Mouse (Mus musculus): ENCODE data around the gene E130308A19Rik.
"Not testable (repeated sequence)": the region's sequence is repeated elsewhere in the genome, so short reads cannot be mapped to it uniquely, and the experiment has no call there.

Gene E130308A19Rik

DNA sequence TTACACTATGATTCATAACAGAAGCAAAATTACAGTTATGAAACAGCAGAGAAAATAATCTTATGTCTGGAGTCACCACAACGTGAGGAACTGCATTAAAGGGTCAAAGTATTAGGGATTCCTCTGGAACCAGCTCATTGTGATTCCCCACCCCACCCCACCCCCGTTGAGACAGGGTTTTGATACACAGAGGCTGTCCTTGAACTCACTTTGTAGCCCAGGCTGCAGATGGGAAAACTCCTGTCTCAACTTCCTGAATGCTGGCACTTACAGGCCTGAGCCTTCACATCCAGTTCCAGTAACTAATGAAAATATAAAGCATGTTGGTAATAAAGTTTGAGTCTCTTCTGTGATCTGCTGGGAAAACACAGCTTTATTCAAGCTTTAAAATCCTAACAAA, 159.4 kb downstream of the E130308A19Rik start:
- no peak for DNase-seq (ENCODE audit: low spot score)

DNA sequence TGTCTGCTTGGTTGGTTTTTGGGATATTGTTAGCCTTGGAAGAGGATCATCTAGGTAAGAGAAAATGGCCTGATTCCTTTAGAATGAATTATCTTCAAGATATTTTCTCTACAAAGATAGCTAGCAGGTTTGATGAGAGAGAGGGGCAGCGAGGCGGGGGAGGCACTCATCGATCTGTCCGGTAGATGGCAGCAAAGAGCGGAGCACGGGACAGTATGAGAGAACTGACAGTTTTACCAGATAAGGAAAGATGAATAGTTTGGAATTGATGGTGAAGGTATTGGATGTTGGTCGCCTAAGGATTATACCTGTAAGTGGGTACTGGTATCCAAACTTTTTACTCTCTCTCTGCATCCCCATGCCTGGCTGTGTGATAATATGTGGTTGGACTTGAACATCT, 160.7 kb downstream of the E130308A19Rik start:
- DNase-seq (ENCODE audit: low spot score), result peak; percentile 68

DNA sequence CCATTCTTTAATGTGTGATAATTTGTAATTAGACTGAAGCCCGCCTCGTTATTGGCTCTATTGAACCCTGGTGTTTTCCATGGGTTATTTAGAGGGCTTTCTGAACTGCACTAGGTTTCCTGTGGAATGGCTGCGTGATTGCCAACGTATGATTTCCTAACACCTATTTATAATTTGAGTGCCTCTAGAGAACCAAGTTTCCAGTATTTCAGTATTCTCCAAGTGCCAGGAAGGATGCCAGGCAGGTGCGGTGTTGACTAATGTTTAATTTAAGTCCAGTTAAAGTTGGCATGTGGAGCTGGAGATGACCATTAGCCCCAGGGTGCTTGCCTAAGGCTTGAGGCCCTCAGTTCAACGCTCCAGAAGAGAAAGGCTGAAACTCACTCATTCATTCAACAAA, 161.1 kb downstream of the E130308A19Rik start:
- DNase-seq (ENCODE audit: low spot score), result no peak

DNA sequence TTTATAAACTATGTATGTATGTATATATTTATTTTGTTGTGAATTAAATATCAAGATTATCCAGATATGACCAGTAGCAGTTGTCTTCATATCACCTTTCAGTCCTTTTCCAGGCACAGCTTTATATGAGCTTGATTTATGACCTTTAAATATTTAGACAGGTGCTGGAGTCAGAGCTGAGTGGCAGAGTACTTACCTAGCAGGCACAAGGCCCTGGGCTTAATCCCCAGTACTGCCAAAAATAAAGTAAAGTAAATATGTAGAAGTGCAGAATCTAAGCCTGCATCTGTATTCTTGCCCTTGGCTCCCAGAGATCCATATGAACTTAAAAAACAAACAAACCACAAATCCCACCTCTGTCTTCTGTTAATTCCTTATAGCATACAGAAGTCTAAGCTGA, 163.0 kb downstream of the E130308A19Rik start:
- DNase-seq (ENCODE audit: low spot score), result no peak

DNA sequence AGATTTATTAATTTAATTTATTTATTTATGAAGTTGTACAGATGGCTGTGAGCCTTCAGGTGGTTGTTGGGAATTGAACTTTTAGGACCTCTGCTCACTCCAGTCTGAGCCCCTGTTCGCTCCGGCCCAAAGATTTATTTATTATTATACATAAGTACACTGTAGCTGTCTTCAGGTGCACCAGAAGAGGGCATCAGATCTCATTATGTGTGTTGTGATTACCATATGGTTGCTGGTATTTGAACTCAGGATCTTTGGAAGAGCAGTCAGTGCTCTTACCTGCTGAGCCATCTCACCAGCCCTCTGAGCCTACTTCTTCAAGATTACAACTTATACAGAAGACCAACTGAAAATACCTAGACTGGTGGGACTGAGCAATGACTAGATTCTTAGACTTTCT, 167.6 kb downstream of the E130308A19Rik start:
- DNase-seq (ENCODE audit: low spot score), result not testable (repeated sequence)

DNA sequence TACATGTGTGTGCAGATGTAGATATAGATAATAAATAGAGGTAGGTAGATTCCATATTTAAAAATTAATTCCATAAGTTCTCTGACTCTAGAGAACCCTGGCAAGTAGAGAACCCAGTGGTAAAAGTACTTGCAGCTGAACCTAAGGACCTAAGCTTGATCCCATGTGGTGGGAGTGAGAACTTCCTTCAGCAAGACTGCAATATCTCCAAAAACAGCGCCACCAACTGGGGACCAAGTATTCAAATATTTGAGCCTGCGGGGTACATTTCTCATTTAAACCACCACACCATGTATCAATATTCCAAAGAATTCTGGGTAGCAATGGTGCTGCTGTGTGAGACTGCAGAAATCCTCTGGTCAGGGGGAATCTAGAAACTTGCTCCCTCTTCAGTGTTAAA, 168.1 kb downstream of the E130308A19Rik start:
- DNase-seq (ENCODE audit: low spot score), result no peak

DNA sequence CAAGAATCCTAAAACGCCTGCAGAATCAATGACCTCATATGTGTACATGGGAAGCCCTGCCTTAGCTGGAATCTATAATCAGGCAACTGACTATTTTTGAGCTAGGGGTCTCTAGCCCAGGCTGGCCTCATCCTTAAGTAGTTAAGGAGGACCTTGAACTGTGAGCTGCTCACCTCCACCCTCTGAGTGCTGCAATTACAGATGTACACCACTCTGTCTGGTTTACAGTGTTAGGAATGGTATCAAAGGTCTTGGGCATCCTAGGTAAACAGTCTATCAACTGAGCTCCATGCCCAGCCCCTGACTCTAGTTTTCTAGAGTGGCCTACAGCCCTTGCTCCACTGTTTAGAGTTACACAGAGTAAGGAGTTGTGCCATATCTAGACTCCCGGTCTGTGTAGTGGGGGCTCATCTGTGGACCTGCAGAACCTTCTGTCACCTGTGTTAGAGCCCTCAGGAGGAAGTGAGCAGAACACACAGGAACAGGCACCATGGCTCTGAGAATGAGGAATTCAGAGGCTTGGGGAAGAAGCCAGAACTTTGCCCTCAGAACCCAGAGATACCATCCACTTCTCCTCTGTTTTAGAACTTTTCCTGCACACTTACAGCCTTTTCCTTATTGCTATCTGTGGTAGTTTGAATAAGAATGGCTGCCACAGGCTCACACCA, 169.9 kb downstream of the E130308A19Rik start:
- DNase-seq (ENCODE audit: low spot score), result no peak

DNA sequence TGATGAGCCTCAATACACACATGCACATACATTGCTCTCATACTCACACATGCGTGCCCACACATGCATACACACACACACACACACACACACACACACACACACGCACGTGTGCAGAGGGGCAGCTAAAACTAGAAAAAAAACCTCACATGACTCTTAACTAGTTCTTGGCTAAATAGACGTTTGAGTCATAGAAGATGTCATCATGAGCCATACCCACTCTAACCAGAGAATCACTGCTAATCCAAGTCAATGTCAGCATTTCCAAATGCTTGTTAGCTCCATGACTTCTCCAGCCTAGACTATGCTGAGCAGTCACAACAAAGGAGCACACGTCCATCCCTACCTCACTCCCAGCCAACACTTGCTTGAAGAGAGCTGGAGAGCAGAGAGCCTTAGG, 174.2 kb downstream of the E130308A19Rik start:
- DNase-seq (ENCODE audit: low spot score), result no peak

DNA sequence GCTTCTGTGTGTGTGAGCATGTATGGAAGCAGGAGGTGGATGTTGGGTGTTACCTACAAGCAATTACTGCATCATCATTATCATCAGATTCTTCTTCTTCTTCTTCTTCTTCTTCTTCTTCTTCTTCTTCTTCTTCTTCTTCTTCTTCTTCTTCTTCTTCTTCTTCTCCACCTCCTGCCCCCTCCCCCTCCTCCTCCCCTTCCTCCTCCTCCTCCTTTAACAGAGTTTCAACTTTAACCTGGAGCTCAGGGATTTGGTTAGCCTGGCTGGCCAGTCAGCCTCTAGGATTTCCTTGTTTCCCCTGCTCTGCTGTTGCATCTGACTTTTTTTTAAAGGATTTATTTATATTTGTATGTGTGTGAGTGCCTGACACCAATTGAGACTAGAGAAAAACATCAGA, 175.5 kb downstream of the E130308A19Rik start, which contains the start of gene Inip:
TSS of gene Inip (minus strand) at position 101 of the 400 bp plus-strand sequence.
- no peak for DNase-seq (ENCODE audit: low spot score)

DNA sequence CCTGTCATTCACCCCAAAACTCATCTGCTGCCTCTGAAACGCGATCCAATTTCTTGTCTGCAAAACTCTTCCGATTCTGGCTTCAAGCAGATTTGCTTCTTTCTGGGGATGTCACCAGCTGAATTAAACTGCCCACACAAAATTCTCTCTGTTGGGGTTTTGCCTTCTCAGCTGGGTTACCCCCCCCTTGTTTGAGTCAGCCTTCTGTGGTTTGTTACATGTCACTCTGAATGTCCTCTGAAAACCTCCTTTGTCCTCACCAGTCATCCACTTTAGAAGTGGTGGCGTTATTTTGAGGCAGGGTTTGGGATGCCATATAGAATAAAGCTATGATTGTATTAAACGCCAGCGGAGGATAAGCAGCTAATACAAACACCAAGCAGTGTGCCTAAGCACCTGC, 176.1 kb downstream of the E130308A19Rik start:
- no peak for DNase-seq (ENCODE audit: low spot score)

DNA sequence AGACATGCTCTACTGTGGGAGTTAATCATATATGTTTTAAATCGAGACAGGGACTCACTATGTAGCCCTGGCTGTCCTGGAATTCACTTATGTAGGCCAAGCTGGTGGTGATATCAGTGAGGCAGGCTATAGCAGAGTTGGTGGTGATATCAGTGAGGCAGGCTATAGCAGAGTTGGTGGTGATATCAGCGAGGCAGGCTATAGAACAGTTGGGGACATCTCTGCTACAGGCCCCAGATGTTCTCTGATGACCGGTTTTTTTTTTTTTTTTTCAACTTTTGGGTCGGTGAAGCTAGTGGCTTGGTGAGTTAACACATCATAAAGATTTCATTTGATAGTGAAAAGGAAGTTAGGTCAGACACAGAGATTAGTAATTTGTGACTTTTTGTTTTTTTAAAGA, 176.8 kb downstream of the E130308A19Rik start:
- no peak for DNase-seq (ENCODE audit: low spot score)

DNA sequence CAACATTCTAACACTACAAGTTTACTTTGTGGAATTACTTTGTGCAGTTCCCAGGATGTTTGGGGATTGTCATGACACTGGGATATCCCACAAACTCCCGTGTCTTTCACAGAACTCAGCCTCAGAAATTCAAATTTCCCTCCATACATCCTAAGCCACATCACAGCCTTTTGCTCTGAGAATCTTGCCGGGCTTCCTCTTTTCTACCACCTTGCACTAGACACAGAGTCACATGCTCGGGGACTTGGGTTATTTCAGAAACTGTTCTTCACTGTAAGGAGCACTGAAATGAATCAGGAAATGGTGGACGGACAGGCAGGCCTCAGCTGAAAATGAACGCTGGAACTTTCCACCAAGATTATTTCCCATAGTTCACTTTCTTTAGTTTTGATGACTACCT, 177.3 kb downstream of the E130308A19Rik start:
- DNase-seq (ENCODE audit: low spot score), result no peak

DNA sequence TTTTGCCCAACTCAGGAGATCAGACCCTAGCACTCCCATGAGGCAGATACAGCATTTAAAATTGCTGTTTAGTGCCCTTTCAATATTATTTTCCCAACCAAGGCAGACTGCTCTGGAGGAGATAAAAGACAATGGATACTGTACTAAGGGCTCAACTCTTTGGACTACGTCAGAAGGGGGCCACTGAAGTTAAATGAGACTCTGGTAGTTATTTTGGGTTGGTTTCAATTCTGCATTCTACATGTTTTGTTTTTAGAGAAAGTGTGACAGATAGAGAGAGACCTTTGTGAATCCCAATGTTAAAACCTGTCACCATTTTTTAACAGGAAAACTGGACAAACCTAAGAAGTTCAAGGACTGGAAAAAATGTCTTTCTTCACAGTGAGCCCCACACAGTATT, 178.7 kb downstream of the E130308A19Rik start:
- no peak for DNase-seq (ENCODE audit: low spot score)

DNA sequence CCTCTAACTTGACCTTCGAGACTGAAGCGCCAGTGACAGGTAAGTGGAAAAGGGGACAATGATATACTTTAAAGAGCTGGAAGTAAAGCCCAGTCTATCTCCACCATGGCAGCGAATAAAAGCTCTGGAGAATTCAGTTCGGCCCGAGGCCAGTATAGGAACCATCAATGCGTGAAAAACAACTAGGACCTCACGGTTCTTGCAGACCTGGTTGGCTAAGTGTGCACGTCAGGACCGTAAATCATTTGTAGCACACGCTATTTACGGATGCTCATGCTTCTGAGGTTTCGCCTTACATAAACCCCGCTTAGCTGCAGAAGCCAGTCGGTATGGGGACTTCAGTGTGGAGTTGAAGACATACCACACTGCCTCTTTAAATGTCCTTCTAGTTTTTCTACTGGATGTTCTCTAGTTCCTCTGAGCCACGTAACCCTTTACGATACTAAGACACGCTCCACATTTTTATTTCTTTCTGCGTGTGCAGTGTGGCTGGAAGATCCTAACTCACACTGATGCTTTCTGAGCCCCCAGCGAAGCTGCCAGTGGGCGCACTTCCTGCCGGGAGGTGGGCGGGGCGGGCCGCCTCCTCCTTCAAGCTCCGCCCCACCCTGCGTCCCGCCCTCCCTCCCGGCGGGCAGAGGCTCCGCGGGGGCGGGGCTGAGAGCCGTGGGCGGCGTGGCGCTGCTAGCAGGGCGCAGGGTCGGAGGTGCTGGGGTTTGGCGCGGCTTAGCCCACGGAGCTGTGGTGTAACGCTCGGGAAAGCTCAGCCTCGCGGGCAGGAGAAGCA, 179.4 kb downstream of the E130308A19Rik start, which contains the start of gene Snx30:
TSS of gene Snx30 (plus strand) at position 660 of the 787 bp plus-strand sequence.
- DNase-seq (ENCODE audit: low spot score), result peak; percentile 84

DNA sequence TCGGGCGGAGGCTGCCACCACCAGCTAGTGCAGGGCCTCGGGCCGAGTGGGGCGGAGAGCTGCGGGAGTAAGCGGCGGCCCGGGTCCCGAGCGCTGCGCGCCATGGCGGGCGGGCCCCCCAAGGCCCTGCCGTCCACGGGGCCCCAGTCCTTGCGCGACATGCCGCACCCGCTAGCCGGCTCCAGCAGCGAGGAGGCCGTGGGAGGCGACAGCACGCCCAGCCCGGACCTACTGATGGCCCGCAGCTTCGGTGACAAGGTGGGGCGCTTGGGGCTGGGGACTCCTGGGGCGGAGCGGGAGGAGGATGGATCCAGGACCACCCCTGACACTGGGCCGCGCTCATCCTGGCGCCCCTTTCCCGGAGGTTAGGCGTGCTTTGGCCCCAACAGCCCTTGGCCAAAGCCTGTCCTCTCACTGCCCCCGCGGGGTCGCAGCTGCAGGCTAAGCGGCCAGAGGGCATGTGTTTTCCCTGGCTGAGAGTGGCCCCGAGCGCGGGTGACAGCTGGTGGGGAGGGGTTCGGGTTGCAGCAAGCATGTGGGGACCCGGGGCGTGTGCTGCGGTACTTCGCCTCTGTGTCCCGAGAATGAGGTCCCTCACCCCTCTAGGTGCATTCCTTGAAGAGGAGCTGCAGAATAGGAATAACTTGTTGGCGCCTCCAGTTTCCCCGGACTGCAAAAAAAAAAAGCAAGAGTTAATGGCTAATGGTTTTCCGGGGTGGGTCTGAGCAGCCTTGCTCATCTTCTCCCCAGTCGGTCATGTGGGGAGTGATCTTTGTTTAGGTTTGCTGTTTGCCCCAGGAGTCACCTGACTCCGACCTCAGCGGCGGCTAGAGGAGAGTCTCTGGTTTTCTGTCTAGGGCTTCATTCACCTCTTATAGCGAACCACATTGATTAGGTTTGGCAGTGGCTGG, 180.2 kb downstream of the E130308A19Rik start:
- DNase-seq (ENCODE audit: low spot score), result peak; percentile 42

DNA sequence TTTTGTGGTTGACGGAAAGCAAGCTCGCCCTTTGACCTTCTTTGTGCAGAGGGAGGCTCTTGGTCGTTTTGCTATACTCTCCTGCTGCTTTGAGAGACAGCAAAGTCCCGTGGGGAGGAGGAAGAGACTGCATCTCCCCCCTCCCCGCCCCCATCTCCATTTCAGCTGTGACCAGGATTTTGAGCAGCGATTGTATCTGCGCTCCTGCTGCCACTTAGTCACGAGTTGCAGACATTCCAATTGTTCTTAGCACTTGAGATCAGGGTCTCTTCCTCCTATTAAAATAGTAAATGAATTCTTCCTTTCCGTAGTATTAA, 180.8 kb downstream of the E130308A19Rik start:
- no peak for DNase-seq (ENCODE audit: low spot score)

DNA sequence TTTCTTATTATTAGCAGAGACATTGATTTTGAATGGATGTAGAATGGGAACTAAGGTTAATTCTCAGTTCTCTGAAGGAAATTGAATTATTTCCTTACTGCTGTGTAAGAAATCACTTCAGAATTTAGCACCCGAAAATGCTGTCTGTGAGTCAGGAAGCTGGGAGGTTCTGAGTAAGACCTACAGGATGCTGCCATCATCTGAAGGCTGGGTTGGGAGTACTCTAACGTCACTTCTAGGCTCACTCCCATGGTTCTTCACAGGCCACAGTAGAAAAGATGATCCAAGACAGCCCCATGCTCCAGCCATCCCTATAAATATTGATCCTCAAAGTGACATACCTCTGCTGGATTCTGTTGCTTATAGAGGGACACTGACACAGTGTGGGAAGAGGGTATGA, 181.5 kb downstream of the E130308A19Rik start:
- no peak for DNase-seq (ENCODE audit: low spot score)

DNA sequence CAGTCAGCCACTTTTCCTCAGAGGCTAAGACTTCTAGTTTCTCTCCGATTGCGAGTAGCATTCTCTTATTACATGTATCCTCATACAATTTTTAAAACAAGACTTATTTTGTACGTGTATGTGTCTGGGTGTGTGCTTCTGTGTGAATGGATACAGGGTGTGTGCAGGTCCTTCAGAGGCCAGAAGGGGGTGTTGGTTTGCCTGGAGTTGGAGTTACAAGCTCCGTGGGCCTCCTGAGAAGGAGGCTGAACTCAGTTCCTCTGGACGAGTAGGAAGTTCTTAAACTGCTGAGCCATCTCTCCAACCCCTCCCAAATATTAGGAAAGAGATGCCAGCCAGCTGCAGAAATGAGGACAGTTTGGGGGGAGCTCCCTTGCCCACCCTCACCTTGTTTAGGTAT, 182.4 kb downstream of the E130308A19Rik start:
- no peak for DNase-seq (ENCODE audit: low spot score)

All from spleen, adult 12 weeks (tissue).